Comparison of ENCODE assay signal across 21 mouse cellular contexts in genomic region chr9:92728864-92729263, GRCm38 (mm10).
"Had no signal": no experiment of that assay in that cellular context is flagged by ENCODE, and none has a peak within 500 bp of the region (broad histone marks: within the 10 kb centered on the region; RNA-seq: fewer than 3 reads in every experiment).

No protein-coding gene starts in this region.

- ATAC-seq: forebrain, embryonic 13.5 days; forebrain, embryonic 14.5 days; forebrain, embryonic 15.5 days; forebrain, embryonic 16.5 days; forebrain, postnatal 0 days had no signal

- DNase-seq: cerebellum, adult 8-10 months; cerebellum, adult 9-10 months; cerebellum, adult 9-11 months; cerebellum, postnatal 10 days; cerebellum, postnatal 14 days; cerebellum, postnatal 25 days; cerebellum, postnatal 36 days; embryo, embryonic 11 days; forebrain, postnatal 0 days; gastrocnemius, adult 2 months; gastrocnemius, postnatal 10 days; gastrocnemius, postnatal 14 days; gastrocnemius, postnatal 25 days; gastrocnemius, postnatal 36 days; heart, adult 11 months; heart, adult 18-20 months; heart, adult 2 months had no signal
